Mouse (Mus musculus): Measurements from ENCODE around the gene Cpn2.
A peak's percentile ranks its signal among the peaks of the same experiment; 100 is the strongest.

Cpn2 gene

DNA sequence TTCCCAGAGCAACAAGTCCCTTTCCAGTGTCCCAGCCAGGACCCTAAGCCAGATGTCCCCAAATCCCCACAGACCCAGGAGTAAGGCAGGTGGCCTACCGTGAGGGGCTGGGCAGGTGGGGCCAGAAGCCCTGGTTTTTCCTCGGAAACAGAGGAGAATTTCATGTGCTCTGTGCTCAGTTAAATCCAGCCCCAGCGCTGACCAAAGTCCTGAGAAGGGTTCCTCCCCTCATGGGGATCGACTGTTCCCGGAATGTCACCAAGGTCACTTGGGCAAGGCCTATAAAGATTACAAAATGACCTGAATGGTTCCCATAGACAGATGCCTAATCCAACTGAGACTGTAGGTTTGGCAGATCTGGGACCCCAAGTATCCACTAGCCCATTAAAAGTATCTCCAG lies at the start of gene Cpn2:
Cpn2 (minus strand) TSS at position 141 of the 400 bp plus-strand sequence.
- no peak for DNase-seq (ENCODE audit: low read depth, low spot score)

DNA sequence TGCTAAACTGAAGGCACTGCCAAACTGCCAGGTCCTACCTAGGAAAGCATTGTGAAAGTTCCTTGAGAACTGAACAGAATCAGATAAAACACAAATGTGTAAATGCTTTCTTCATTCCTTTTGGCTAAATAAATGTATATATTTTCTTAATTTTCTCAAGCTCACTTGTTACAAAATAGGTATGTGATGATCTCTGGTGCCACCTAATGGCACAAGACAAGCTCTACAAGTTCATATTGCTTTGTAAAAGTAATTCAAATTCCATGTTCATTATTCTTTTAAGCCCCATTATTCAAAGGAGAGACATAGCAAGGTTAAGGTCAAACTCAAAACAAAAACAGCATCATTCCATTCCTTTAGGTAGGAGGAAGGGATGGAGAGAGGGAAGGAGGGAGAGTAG lies 46.9 kb upstream of the Cpn2 start:
- DNase-seq (ENCODE audit: low read depth, low spot score), result peak; percentile 68

DNA sequence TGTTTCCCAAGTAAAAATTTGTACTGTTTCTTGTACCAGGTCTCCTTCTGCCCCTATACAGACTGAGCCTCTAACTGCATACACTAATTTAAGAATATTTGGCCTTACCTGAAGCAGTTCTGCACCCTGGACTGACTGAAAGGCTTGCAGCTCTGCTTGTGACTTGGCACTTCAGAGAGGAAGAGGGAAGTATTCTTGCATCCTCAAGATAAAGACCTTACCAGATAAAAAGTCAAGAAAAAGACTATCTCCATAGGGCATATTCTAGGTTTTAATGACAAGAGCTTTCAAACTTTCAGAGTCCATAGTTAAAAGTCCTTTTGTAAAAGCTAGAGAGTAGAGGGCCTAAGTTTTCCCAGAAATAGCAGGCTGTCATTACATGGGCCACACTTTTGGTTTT lies 43.3 kb upstream of the Cpn2 start, which contains the start of gene Gp5:
Gp5 (minus strand) TSS at position 133 of the 400 bp plus-strand sequence.
- DNase-seq (ENCODE audit: low read depth, low spot score), result no peak

DNA sequence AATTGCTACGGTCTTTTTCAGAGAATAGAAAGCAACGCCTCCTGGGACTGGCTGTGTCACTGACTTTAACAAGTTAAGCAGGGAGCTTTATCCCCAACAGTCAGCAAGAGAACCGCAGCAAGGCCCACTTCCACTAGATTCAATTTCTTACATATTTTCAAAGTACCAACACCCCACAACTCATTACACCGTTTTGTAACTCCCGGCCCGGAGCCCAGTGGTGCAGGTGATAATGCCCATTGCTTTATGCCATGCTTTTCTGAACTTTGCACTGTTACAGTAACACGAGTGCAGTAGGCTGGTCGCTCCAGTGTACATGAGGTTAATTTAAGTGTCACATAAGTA lies 42.8 kb upstream of the Cpn2 start:
- no peak for DNase-seq (ENCODE audit: low read depth, low spot score)

DNA sequence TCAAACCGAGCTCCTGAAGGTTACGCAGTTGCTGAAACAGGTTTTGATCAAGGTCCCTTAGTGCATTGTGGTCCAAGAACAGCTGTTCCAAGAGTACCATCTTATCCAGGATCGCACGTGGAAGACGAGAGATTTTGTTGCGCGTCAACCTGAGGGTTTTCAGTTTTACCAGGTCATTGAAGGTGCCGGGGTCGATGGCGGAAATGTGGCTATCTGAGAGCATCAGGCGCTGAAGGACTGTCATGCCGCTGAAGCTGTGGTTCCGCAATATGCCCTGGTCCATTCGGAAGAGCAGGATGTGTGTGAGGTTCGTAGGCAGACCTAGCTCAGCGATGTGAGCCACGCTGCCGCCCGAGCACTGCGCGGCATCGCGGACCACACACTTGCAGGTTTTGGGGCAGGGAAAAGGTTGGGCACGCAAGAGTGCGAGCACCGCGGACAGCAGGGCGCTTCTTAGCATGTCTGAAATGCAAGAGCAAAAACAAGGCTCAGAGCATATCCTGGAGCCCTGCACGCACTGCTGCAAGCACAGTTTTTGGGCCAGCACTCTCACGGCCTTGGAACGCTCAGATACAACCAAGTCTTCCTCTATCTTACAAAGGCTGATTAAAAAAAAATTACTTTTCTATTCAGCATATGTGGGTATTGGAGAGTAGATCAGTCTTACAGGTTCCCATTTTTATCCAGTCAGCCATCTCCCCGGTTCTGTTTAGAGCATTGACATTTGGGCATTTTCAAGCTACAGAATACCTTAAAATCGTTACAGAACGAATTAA lies 42.3 kb upstream of the Cpn2 start:
- no peak for DNase-seq (ENCODE audit: low read depth, low spot score)

DNA sequence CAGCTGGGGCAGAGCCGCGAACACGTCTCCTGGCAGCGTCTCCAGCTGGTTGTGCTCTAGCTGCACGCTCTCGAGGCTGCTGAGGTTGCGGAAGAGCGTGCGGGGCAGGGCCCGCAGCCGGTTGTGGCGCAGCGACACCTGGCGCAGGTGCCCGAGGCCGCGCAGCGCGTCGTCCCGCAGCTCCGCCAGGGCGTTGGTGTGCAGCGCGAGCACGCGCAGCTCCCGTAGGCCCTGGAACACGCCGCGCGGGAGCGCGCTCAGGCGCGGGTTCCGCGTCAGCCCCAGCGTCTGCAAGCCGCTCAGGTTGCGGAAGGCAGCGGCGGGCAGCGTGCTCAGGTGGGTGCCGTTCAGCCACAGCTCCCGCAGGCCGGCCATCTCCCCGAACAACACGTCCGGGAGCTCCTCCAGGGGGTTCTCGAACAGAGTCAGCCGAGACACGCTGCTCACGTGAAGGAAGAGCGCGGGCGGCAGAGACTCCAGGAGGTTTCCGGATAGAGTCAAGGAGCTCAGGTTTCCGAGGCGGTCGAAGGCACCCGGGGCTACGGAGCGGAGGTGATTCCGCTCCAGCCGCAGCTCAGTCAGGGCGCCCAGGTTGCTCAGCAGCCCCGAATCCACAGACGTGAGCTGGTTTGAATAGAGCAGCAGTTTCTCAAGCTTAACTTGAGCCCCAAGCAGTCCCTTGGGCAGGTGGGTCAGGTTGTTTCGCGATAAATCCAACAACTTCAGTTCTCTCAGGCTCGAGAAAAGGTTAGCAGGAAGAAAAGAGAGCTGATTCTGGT lies 41.5 kb upstream of the Cpn2 start:
- DNase-seq (ENCODE audit: low read depth, low spot score), result no peak

DNA sequence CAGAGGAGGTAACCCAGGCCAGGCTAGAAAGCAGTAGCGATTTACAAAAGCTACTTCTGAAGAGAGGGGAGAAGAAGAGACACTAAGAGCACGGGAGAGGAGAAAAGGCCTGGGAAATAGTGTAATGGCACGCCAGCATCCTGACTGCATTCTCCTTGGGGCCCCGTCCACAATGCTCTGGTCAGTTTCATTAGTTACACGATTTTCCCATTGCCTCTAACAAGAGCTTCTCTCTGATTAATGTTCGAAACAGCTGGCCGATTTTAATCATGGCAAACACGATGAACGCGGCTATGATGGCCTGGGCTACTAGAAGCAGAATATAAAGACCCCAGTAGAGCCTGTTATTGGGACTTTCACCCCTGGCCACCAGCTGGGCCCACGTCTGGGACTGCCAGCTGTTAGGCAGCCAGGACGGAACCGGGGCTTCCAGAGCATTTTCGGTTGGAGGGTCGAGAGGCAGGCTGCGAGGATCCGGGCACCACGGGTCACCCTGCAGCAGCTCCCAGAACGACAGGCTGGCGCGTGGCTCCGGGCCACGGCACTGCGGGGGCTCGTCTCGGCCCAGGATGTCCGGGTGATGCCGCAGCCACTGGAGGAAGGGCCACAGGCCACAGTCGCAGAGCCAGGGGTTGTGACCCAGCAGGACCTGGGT lies 40.8 kb upstream of the Cpn2 start:
- DNase-seq (ENCODE audit: low read depth, low spot score), result no peak

DNA sequence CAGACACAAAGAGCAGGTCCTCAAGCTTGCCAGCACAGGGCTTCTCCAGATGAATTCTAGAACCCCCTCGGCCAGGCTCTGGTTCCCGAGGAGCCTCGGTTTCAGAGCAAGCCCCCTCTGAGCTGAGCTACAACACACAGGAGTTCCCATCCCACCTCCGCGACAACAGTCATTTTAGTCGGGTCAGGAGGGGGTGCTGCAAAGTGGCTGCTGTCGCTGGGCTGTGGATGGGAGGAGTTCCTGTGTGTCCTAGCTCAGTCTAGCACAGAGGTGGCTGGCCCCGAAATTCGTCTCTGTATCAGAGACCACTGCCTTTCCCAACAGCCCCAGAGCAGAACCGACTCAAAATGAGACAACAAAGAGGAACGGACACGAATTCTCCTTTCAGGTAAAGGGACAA lies 40.0 kb upstream of the Cpn2 start:
- no peak for DNase-seq (ENCODE audit: low read depth, low spot score)

DNA sequence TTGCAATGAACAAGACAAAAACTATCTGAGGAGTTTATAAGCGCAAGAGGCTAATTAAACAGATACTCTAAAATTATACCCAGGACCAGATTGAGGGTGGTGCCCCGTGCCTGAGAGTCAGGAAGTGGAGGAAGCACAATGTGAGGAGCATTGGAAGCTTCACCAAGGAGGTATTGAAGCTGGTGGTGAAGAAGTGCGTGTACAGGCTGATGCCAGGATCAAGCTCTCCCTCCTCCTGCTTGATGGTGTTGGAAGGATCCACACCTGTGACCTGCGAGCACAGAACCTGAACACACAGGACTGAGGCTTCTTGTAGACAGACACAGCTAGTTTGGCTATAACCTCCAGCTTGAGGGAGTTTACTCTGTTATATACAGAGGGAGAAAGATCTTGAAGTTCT lies 38.8 kb upstream of the Cpn2 start:
- no peak for DNase-seq (ENCODE audit: low read depth, low spot score)

DNA sequence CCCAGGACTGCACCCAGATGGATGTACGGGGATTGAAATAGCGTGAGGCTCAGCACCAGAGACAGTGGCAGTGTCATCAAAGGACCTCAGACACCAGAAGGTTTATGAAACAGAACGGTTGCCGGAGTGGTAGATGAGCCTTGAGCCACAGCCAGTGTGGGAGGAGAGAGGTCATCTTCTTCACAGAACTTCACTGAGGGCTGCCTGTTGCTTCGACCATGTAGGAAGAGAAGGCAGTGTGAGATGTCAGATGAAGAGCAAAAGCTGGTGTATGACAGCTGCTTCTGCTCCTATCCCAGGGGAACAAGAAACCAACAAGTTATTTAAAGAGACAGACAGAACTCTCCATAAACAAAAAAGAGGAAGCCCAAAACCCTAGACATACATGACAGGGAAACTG lies 36.9 kb upstream of the Cpn2 start:
- DNase-seq (ENCODE audit: low read depth, low spot score), result no peak

DNA sequence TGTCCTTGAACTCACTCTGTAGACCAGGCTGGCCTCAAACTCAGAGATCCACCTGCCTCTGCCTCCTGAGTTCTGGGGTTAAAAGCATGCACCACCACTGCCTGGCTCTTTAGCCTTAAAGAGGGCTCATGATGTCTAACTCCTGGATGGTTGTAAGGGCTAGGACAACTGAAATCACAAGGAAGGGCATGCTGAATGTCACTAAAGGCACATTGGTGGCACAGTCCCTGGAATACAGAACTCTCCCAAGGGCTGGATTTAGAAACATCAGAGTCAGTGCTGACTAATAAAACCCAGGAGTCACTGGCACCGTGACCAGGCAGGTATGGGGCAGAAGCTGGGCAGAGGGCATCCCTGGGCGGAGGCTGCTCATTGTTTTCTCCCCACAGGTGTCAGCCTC lies 36.1 kb upstream of the Cpn2 start:
- no peak for DNase-seq (ENCODE audit: low read depth, low spot score)

DNA sequence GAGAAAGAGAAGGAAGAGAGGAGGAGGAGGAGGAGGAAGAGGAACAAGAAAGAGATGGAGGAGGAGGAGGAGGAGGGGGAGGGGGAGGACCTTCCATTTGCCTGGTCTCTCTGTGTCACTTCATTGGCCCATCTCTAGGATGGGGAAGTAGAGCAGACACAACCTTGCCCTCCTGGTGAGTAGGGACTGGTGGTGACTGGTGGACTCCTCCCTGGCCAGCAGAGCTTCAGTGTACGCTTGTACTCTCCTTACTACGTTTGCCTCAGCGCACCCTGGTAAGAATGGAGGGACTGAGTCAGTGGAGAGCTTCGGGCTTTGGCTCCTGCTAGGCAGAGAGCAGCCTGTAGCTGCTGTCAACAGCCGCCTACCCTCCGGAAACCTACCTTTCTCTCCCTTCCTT lies 35.4 kb upstream of the Cpn2 start:
- DNase-seq (ENCODE audit: low read depth, low spot score), result no peak

DNA sequence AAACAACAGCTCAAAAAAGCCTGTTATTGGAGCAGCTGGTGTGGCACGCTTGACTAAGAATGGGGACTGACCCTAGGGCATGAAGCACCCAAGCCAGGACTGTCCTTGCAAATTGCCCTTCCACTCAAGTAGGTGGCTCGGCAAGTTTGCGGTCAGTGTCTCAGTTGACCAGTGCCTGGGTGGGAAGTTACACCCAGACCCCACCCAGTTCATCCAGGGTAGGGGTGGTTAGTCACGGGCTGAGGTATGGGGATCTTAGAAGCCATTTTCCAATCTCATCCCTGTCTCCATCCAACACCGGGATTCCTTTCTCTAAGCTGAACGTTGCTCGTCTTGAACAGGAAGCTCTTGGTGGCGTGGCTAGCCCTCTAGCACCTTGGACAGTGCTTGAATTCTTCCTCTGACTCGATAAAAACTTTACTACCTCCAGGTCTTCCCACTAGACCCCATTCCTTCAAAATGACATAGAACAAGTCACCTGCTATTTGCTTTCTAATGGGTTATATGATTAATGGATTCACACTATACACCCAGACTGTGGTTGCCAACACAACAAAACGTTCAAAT lies 32.5 kb upstream of the Cpn2 start:
- peak; percentile 38 for DNase-seq (ENCODE audit: low read depth, low spot score)

DNA sequence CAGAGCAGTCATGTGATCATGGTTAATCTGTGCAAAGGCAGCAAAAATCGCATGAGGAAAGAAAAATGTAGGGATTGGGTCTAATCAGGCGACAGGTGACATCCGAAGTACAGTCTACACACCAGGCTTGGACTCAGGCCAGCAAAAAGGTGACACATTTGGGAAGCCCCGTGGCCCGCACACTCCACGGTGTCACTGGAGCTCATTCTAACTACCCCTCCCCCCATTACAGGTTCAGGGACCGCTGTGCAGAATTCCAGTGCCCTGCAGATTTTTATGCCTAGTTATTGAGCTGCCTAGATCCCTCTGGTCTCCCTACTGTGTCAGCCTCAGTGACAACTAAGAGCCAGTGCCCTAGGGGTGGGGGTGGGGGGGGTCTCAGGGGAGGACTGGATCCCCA lies 30.2 kb upstream of the Cpn2 start:
- DNase-seq (ENCODE audit: low read depth, low spot score), result no peak

DNA sequence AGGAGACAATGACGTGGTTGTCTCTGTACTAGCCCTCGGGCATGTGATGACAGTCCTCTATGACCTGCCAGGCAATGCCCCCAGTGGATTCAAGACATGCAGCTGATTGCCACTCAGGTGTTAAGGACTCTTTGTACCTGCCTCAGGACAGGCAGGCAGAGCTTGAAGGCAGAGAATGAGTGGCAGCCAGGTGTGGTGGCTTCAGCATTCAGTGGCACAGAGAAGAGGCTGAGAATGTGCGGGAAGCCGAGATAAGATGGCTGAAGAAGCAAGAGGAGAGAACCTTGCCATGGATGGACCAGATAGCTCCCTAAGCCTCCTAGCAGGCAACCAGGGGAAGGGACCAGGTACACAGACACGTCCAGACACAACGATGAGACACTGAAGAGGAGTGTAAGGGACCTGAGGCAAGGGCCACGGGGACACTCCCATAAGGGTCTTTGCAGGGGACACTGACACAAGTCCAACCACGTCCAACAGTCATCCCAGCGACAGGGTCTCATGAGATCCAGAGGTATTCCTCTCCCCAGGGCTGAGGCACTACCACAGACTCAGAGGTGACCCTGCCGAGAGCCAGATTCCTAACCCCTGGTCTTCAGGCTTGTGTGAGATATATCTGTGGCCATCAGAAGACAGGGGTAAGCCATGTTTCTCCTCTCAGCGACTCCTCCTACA lies 29.4 kb upstream of the Cpn2 start:
- DNase-seq (ENCODE audit: low read depth, low spot score), result no peak

DNA sequence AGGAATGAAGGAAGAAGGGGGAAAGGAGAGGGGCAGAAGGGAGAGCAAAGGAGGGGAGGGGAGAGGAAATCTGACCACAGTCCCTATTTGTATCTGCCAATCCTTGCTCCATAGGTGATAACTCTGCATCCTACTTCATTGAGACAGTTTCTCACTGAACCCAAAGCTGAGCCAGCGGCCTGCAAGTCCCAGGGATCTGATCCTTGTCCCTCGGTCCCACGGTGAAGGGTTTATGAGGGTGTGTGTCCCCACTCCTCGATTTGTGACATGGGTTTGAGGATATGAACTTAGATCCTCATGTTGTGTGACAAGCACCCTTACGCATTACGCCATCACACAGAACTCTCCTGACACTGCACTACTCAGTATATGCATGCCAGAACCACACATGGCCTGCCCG lies 27.8 kb upstream of the Cpn2 start:
- no peak for DNase-seq (ENCODE audit: low read depth, low spot score)

DNA sequence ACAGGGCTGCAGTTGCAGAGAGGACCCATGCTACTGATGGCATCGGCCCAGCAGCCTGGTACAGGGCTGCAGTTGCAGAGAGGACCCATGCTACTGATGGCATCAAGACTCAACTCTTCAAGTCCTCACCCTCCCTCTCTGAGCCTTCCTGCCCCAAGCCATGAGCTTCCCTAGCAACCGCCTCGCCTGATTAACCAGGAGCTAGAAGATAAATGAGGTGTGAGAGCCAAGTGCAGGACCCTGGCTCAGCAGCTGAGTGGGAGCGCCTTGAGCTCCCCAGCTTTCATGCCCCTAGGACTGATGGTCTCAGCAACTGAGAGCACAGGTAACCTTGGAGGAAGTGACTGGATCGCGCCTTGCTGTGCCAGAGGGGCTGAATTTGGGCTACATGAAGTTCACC lies 23.1 kb upstream of the Cpn2 start:
- DNase-seq (ENCODE audit: low read depth, low spot score), result no peak

DNA sequence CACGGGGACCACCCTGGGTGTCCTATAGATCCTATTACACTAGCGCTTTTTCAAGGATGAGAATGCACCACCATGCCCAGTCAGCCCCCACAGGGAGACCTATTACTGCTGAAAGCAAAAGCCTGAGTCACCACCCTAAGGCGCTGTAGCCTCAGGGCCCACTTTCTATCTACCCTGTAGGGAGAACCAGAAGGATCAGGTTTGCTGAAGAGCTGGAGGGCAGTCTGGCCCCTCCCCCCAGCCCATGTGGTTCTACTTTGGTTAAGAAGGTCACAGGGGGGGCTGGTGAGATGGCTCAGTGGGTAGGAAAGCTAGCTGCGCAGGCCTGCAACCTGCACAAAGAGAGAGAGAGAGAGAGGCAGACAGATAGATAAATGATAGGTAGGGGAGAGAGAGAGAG lies 18.4 kb upstream of the Cpn2 start:
- peak; percentile 81 for DNase-seq (ENCODE audit: low read depth, low spot score)

DNA sequence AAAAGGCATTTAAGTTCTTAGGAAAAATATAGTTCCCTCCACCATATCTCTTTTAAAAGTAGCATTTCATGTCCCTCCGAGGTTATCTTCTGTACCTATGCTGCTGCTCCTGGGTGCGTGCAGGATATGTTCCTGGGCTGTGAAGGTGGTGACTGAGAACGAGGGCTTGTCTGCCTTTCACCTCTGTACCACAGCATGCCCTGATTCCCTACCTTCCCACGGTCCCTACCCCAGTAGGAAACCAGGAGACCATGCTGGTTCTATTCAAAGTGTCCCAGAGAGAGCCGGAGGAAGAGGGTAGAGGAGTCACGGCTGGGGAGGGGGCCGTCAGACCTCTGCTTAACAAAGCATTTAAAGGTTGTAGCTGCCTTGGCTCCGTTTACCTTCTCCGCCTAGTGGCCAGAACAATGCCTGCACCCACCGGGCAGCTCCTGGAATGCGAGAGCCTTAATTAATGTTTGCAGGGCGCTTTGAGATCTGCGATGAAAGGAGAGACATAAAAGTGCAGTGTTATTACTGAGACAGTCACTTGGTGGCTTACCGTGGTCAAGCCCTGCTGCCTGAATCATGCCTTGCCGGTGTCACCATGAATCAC lies 16.5 kb upstream of the Cpn2 start:
- DNase-seq (ENCODE audit: low read depth, low spot score), result peak; percentile 41

DNA sequence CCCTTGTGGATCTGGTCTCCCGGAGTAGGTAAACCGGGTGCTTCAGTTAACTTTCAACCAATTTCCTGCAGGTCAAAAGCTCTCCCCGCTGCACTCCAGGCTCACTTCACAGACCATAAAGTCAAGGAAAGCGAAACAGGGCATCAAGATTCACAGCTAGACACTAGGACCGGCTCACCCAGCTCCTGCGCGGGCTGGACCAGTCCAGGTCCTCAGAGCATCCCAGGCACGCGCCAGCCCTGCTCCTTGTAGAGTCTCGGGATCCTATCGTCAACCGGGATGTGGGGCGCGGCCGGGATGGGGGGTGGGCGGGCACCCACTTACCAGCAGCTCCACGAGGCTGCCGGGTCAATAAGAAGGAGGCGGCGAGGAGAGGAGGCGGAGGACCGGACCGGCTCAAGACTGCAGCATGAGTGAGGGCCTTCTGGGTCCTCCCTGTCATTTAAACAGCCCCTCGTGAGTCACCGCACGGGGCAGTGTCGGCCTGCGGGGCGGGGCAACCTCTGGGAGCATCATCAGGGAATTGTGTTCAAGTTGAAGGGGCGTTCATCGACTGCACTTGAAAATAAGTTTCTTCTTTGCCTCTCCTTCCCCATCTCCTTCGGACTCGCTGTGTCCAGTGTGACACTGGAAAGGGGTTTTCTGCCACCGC lies 15.7 kb upstream of the Cpn2 start, which contains the start of gene Lrrc15:
Lrrc15 (minus strand) TSS at position 413 of the 652 bp plus-strand sequence.
- DNase-seq (ENCODE audit: low read depth, low spot score), result no peak

Data from 3T3-L1 (cell line).